Mouse (Mus musculus): ENCODE measurements around the gene Prss41. TPM values are rescaled to one million over a fixed set of nuclear protein-coding genes. Genes with fewer than 3 reads are reported as not detected.

Gene Prss41
- polyA plus RNA-seq, 1 experiment from 2014 or later = 3.1 TPM

DNA sequence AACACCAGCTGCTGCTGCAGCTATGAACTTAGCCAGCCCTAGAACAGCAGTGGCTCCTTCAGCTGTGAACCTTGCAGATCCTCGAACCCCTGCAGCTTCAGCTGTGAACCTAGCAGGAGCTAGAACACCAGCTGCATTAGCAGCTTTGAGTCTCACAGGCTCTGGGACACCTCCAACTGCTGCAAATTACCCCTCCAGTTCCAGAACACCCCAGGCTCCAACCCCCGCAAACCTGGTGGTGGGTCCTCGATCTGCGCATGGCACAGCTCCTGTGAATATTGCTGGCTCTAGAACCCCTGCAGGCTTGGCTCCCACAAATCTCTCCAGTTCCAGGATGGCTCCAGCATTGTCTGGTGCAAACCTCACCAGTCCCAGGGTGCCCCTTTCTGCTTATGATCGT lies 23.2 kb downstream of the Prss41 start:
- H3K4me1 ChIP-seq (replicated peaks; ENCODE audit: insufficient read depth, low read length) = no peaks in the 10 kb centered on the region
- ATAC-seq (replicated peaks; ENCODE audit: low FRiP score, low read depth) = no peak
- H3K9ac ChIP-seq (ENCODE audit: low read depth, low read length) = no peak overlapping the region
- no peaks in the 10 kb centered on the region for H3K27me3 ChIP-seq (ENCODE audit: insufficient read depth, low read length)
- H3K9me3 ChIP-seq (replicated peaks; ENCODE audit: low read length) = peaks cover 15% of the 10 kb centered on the region
- no peak overlapping the region for H3K27ac ChIP-seq
- no peak for TF ChIP-seq CTCF (IDR thresholded peaks at IDR 0.05; ENCODE audit: low read depth)
- 94% methylated on average over 5 of the region's 5 CpGs for WGBS
- no peak overlapping the region for H3K4me2 ChIP-seq (ENCODE audit: low read length)
- H3K4me3 ChIP-seq (replicated peaks; ENCODE audit: low read depth, low read length) = no peak overlapping the region
- no peak for DNase-seq (ENCODE audit: low spot score)
- H3K36me3 ChIP-seq (ENCODE audit: insufficient read depth, low read length) = peaks cover 92% of the 10 kb centered on the region

DNA sequence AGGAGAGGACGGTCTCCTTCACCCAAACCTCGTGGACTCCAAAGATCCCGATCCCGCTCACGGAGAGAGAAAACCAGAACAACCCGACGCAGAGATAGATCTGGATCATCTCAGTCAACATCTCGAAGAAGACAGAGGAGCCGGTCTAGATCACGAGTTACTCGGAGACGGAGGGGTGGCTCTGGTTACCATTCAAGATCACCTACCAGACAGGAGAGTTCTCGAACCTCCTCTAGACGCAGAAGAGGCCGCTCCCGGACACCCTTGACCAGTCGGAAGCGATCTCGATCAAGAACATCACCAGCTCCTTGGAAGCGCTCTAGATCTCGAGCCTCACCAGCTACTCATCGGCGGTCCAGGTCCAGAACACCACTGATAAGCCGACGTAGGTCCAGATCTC lies 24.7 kb downstream of the Prss41 start:
- Histone ChIP-seq H3K9ac (ENCODE audit: low read depth, low read length) (no peak overlapping the region), H3K27me3 (ENCODE audit: insufficient read depth, low read length) (no peaks in the 10 kb centered on the region), H3K4me2 (ENCODE audit: low read length) (no peak overlapping the region), H3K36me3 (ENCODE audit: insufficient read depth, low read length) (peaks cover 92% of the 10 kb centered on the region), H3K27ac (no peak overlapping the region), H3K9me3 (replicated peaks; ENCODE audit: low read length) (peaks cover 22% of the 10 kb centered on the region), H3K4me3 (replicated peaks; ENCODE audit: low read depth, low read length) (no peak overlapping the region), H3K4me1 (replicated peaks; ENCODE audit: insufficient read depth, low read length) (no peaks in the 10 kb centered on the region)
- DNase-seq (ENCODE audit: low spot score) = no peak
- WGBS = 98% methylated on average over 25 of the region's 25 CpGs
- ATAC-seq (replicated peaks; ENCODE audit: low FRiP score, low read depth) = no peak
- TF ChIP-seq CTCF (IDR thresholded peaks at IDR 0.05; ENCODE audit: low read depth) = no peak

- Histone ChIP-seq H3K27ac (no peak overlapping the region), H3K9ac (ENCODE audit: low read depth, low read length) (no peak overlapping the region), H3K9me3 (replicated peaks; ENCODE audit: low read length) (peaks cover 22% of the 10 kb centered on the region), H3K4me1 (replicated peaks; ENCODE audit: insufficient read depth, low read length) (no peaks in the 10 kb centered on the region), H3K4me3 (replicated peaks; ENCODE audit: low read depth, low read length) (no peak overlapping the region), H3K27me3 (ENCODE audit: insufficient read depth, low read length) (no peaks in the 10 kb centered on the region), H3K36me3 (ENCODE audit: insufficient read depth, low read length) (peaks cover 93% of the 10 kb centered on the region), H3K4me2 (ENCODE audit: low read length) (no peak overlapping the region)
- DNase-seq (ENCODE audit: low spot score) (no peak), ATAC-seq (replicated peaks; ENCODE audit: low FRiP score, low read depth) (no peak)
- TF ChIP-seq CTCF (IDR thresholded peaks at IDR 0.05; ENCODE audit: low read depth) = no peak
- WGBS = 98% methylated on average over 8 of the region's 8 CpGs
These were observed 25.4 kb downstream of the Prss41 start for GRCm38 (mm10) chr17:23818579-23818978.

- H3K9ac ChIP-seq (ENCODE audit: low read depth, low read length) = no peak overlapping the region
- no peak overlapping the region for H3K27ac ChIP-seq
- TF ChIP-seq CTCF (IDR thresholded peaks at IDR 0.05; ENCODE audit: low read depth) = no peak
- H3K9me3 ChIP-seq (replicated peaks; ENCODE audit: low read length) = peaks cover 22% of the 10 kb centered on the region
- H3K36me3 ChIP-seq (ENCODE audit: insufficient read depth, low read length) = peaks cover 85% of the 10 kb centered on the region
- no peak for ATAC-seq (replicated peaks; ENCODE audit: low FRiP score, low read depth)
- 97% methylated on average over 16 of the region's 16 CpGs for WGBS
- H3K27me3 ChIP-seq (ENCODE audit: insufficient read depth, low read length) = no peaks in the 10 kb centered on the region
- no peaks in the 10 kb centered on the region for H3K4me1 ChIP-seq (replicated peaks; ENCODE audit: insufficient read depth, low read length)
- no peak overlapping the region for H3K4me3 ChIP-seq (replicated peaks; ENCODE audit: low read depth, low read length)
- DNase-seq (ENCODE audit: low spot score) = no peak
- H3K4me2 ChIP-seq (ENCODE audit: low read length) = no peak overlapping the region
These were observed 28.3 kb downstream of the Prss41 start for GRCm38 (mm10) chr17:23815641-23816040.

DNA sequence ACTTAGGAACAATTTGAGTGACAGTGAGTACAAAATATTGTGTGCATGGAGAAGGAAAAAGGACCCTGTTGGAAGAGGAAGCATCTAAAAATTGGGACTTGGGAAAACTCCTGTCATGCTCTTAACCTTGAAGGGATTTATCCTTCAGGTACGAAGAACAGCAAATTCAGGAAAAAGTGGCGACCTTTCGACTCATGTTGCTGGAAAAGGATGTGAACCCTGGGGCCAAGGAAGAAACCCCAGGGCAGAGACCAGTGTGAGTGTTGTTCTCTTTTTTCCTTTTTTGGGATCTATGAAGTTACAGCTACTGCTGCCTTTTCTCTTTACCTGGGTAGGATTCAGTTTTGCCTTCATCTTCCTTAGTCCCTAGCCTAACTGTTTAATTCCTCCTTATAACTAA lies 36.1 kb downstream of the Prss41 start:
- Histone ChIP-seq H3K4me1 (replicated peaks; ENCODE audit: insufficient read depth, low read length) (peaks cover 18% of the 10 kb centered on the region; the same call in 1 of the 2 replicates), H3K9ac (ENCODE audit: low read depth, low read length) (no peak overlapping the region), H3K27ac (no peak overlapping the region), H3K36me3 (ENCODE audit: insufficient read depth, low read length) (peaks cover 46% of the 10 kb centered on the region), H3K4me2 (ENCODE audit: low read length) (no peak overlapping the region), H3K27me3 (ENCODE audit: insufficient read depth, low read length) (no peaks in the 10 kb centered on the region), H3K9me3 (replicated peaks; ENCODE audit: low read length) (no peaks in the 10 kb centered on the region), H3K4me3 (replicated peaks; ENCODE audit: low read depth, low read length) (no peak overlapping the region)
- DNase-seq (ENCODE audit: low spot score) (no peak), ATAC-seq (replicated peaks; ENCODE audit: low FRiP score, low read depth) (no peak)
- TF ChIP-seq CTCF (IDR thresholded peaks at IDR 0.05; ENCODE audit: low read depth) = no peak
- 87% methylated on average over 3 of the region's 3 CpGs for WGBS

- Histone ChIP-seq H3K27ac (peak overlapping the region; percentile 47; the same call in 1 of the 2 replicates), H3K27me3 (ENCODE audit: insufficient read depth, low read length) (no peaks in the 10 kb centered on the region), H3K9me3 (replicated peaks; ENCODE audit: low read length) (no peaks in the 10 kb centered on the region), H3K4me2 (ENCODE audit: low read length) (peak overlapping the region; percentile 82), H3K9ac (ENCODE audit: low read depth, low read length) (no peak overlapping the region), H3K36me3 (ENCODE audit: insufficient read depth, low read length) (peaks cover 36% of the 10 kb centered on the region), H3K4me3 (replicated peaks; ENCODE audit: low read depth, low read length) (peak overlapping the region; percentile 16; the same call in 1 of the 2 replicates), H3K4me1 (replicated peaks; ENCODE audit: insufficient read depth, low read length) (peaks cover 18% of the 10 kb centered on the region; the same call in 1 of the 2 replicates)
- 48% methylated on average over 25 of the region's 25 CpGs for WGBS
- TF ChIP-seq CTCF (IDR thresholded peaks at IDR 0.05; ENCODE audit: low read depth) = peak; percentile 63
- DNase-seq (ENCODE audit: low spot score) (peak; percentile 61), ATAC-seq (replicated peaks; ENCODE audit: low FRiP score, low read depth) (no peak)
These were observed 37.1 kb downstream of the Prss41 start for GRCm38 (mm10) chr17:23806867-23807266.

Measured in kidney, postnatal 0 days (tissue).